Mouse (Mus musculus) limb, embryonic 14.5 days (tissue): Measurements from ENCODE around the gene Ikbkg. TPM values are rescaled to one million over a fixed set of nuclear protein-coding genes. Genes with fewer than 3 reads are reported as not detected.
"Not testable (repeated sequence)": the region's sequence is repeated elsewhere in the genome, so short reads cannot be mapped to it uniquely, and the experiment has no call there.

ENCODE experiments used
- ATAC-seq: fragments of 200-750 bp; cut with Nextera tagmentation; 2 replicates; pipeline ENCODE4 v1.8.0; 2017; ENCODE audit warnings: low read depth, moderate number of reproducible peaks, moderate TSS enrichment; ENCODE audit not compliant: low FRiP score
- DNase-seq: peaks from one replicate; pipeline ENCODE4 v3.0.0-alpha.2; 2015; ENCODE audit warnings: low spot score
- H3K27ac ChIP-seq: fragments of 300-500 bp; sonication (generic); replicated peaks from 2 replicates; pipeline ENCODE4 v1.5.1; 2014; ENCODE audit warnings: low read depth, mild to moderate bottlenecking, low read length, moderate library complexity, mixed read lengths
- H3K27me3 ChIP-seq: fragments of 300-500 bp; sonication (generic); 2 replicates; pipeline ENCODE4 v1.6.1; 2014; ENCODE audit warnings: low read length, mixed read lengths; ENCODE audit not compliant: control insufficient read depth, insufficient read depth
- H3K36me3 ChIP-seq: fragments of 300-500 bp; sonication (generic); 2 replicates; pipeline ENCODE4 v1.6.1; 2014; ENCODE audit warnings: mild to moderate bottlenecking, low read length, moderate library complexity, mixed read lengths; ENCODE audit not compliant: control insufficient read depth, insufficient read depth
- H3K4me1 ChIP-seq: fragments of 300-500 bp; sonication (generic); 2 replicates; pipeline ENCODE4 v1.6.1; 2014; ENCODE audit warnings: antibody characterized with exemption, low read length, mixed read lengths; ENCODE audit not compliant: control insufficient read depth, insufficient read depth
- H3K4me2 ChIP-seq: fragments of 300-500 bp; sonication (generic); replicated peaks from 2 replicates; pipeline ENCODE4 v1.6.1; 2014; ENCODE audit warnings: low read depth, mild to moderate bottlenecking, low read length, moderate library complexity; ENCODE audit not compliant: severe bottlenecking
- H3K4me3 ChIP-seq: fragments of 300-500 bp; sonication (generic); replicated peaks from 2 replicates; pipeline ENCODE4 v1.5.1; 2014; ENCODE audit warnings: low read length
- H3K9ac ChIP-seq: fragments of 300-500 bp; sonication (generic); 2 replicates; pipeline ENCODE4 v1.6.1; 2014; ENCODE audit warnings: mild to moderate bottlenecking, low read depth, low read length, moderate library complexity; ENCODE audit not compliant: severe bottlenecking
- H3K9me3 ChIP-seq: fragments of 300-500 bp; sonication (generic); 2 replicates; pipeline ENCODE4 v1.6.1; 2016; ENCODE audit warnings: low read length; ENCODE audit not compliant: control insufficient read depth
- POLR2A ChIP-seq: fragments of 200-500 bp; IDR thresholded peaks from 2 replicates; pipeline ENCODE4 v1.8.0; 2012; ENCODE audit warnings: inconsistent platforms, mild to moderate bottlenecking, moderate library complexity, borderline replicate concordance; ENCODE audit not compliant: insufficient read depth, insufficient read length; ENCODE audit errors: extremely low read depth
- WGBS: fragments of 180-500 bp; shearing (Covaris S2); extraction: QIAGEN DNeasy Blood & Tissue Kit; methylation state at CpG from one replicate; pipeline ENCODE4 v1.1.7; 2014; 5-methylcytosine and 5-hydroxymethylcytosine counted together
- polyA plus RNA-seq, 2 experiments: library from polyadenylated mRNA; depleted of rRNA in 1 of 2; stranded (reverse) in 1 of 2; unstranded in 1 of 2; fragments of >200 nt; fragmentation: Nextera tagmentation in 1 of 2; extraction: Ambion mirVana in 1 of 2; gene quantifications; 2 replicates each; pipeline versions ENCODE4 v1.2.1 to v1.2.3; 2012 to 2014

Gene Ikbkg
- polyA plus RNA-seq (2012; rRNA removed) (13.7 and 17.4 TPM in 2 replicates), polyA plus RNA-seq (2014; fragmentation: Nextera tagmentation; extraction: Ambion mirVana) (23.9 and 25.6 TPM in 2 replicates)

DNA sequence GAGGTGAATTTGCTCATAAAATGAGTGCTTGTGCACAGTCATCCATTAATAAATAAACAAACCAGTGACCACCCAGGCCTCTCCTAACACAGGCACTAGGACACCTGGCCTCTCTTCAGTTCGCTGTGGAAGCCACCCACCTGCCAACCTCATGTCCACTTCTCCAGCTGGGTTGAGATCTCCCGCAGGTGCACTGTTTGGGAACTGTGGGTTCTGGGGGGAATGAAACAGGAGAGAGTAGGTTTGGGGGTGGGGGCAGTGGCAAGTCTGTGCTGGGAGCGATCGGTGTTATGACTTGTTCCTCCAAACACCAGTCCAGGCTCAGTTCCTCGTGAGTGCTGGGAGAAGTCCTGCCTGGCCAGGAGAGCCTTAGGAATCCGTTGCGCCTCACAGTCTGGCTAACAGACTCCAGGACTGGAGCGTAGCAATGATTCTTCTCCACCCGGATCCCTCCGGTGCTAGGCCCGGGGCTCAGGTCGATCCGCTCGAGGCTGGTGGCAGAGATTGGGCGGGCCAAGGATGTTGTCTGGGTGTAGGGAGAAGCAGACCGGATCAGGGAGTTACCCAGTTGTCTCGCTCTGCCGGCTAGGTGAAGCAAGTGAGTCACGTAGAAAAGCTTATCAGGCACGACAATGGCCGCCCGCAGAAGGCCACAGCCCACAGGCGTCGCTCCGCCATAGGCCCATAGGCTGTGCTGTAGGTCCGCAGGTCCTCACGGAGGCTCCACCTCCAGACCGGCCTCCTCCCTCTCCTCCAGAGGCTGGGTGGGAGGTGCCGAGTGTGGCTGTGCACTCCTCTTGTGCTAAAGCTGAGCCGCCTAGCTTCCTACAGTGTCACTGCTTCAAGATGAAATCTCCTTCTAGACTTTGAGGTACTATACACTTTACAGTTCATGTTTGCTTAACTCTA lies at the start of gene Ikbkg, which contains the start of gene Fam3a:
Gene Ikbkg (plus strand): TSS at position 756 of the 909 bp plus-strand sequence.
Gene Fam3a (minus strand): TSS at position 738 of the 909 bp plus-strand sequence.
- 17% methylated on average over 29 of the region's 30 CpGs for whole genome bisulfite sequencing
- peak within 1 kb of the TSS; percentile 83 for H3K27ac ChIP-seq

DNA sequence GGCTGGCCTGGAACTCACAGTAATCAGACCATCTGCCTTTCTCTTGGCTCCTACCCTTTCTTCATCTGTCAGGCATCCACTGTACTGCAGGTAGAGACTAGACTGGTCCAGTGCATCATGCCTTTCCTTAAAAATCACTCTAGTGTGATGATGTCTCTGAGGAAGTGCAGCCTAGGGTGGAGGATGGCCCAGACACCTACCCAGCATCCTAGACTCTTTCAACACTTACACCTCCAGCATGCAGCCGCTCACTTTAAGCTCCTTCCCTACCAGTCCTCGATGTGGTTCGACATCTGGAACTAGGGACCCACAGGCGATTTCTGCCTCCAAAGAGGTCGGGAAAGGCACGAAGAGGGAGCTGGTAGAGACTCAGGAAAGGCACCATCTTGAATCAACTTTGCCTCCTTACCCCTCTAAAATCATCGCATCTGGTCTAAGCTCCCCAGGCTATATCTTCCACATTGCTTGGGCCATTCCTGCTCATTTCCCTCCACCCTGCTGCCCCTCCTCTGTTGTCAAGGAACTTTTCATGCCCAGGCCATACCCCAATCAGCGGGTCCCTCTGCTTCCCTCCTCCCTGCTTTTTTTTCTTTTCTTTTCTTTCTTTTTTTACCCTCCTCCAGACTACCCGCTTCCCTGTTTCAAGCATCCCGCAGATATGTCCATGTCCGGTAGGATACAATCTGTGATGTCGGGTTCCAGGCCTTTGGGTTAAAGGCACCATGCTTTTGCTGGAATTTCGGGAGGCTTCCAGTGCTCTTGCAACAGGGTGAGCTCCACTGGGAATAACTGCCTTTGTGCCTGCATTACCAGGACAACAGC lies 40.2 kb upstream of the Ikbkg start:
- H3K4me2 ChIP-seq: peak overlapping the region; percentile 49
- DNase-seq (no peak), ATAC-seq (peak; percentile 53)
- no peak overlapping the region for H3K27ac ChIP-seq
- TF ChIP-seq POLR2A: no peak
- H3K36me3 ChIP-seq: no peaks in the 10 kb centered on the region
- no peaks in the 10 kb centered on the region for H3K9me3 ChIP-seq
- H3K4me1 ChIP-seq: 0 out of 2 replicates have a peak, but pooled peaks cover 3% of the 10 kb centered on the region
- H3K27me3 ChIP-seq: no peaks in the 10 kb centered on the region
- H3K9ac ChIP-seq: peak overlapping the region; percentile 56
- 26% methylated on average over 13 of the region's 13 CpGs for WGBS
- peak overlapping the region; percentile 47 for H3K4me3 ChIP-seq

More for the DNA sequence above, at the start of gene Ikbkg, which contains the start of gene Fam3a:
- DNase-seq (peak; percentile 85), ATAC-seq (peak; percentile 100)
- Histone ChIP-seq H3K9me3 (no peaks in the 10 kb centered on the region), H3K36me3 (peaks cover 1% of the 10 kb centered on the region; the same call in 1 of the 2 replicates), H3K4me1 (no peaks in the 10 kb centered on the region; the same call in 1 of the 2 replicates), H3K27me3 (no peaks in the 10 kb centered on the region), H3K4me3 (peak within 1 kb of the TSS; percentile 52), H3K4me2 (peak within 1 kb of the TSS; percentile 54), H3K9ac (peak within 1 kb of the TSS; percentile 82)
- TF ChIP-seq POLR2A: peak; percentile 36; the same call in 1 of the 2 replicates

DNA sequence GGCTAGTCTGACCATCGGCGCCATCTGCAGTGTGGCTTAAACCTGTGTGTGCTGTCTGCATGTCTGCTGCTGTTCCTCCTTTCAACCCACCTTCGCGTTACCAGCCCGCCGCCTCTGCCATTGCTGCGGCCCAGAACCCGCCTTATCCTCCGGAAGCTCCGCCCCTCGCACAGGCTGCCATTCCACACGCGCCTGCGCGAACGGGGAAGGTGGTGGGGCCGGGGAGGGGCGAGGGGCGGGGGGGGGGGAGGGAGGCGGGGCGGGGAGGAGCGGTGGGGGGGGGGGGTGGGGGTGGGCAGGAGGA lies 39.7 kb upstream of the Ikbkg start, which contains the start of gene Lage3:
Gene Lage3 (minus strand): TSS at position 152 of the 304 bp plus-strand sequence.
- Histone ChIP-seq H3K9ac (peak within 1 kb of the TSS; percentile 56), H3K4me2 (peak within 1 kb of the TSS; percentile 49), H3K36me3 (no peaks in the 10 kb centered on the region), H3K4me3 (peak within 1 kb of the TSS; percentile 47), H3K27me3 (no peaks in the 10 kb centered on the region), H3K9me3 (no peaks in the 10 kb centered on the region), H3K4me1 (0 out of 2 replicates have a peak, but pooled peaks cover 3% of the 10 kb centered on the region), H3K27ac (no peak within 1 kb of the TSS)
- DNase-seq: peak; percentile 55
- WGBS: 28% methylated on average over 13 of the region's 22 CpGs
- ATAC-seq: peak; percentile 83
- TF ChIP-seq POLR2A: 0 out of 2 replicates have a peak, but pooled peaks have one; percentile 34

DNA sequence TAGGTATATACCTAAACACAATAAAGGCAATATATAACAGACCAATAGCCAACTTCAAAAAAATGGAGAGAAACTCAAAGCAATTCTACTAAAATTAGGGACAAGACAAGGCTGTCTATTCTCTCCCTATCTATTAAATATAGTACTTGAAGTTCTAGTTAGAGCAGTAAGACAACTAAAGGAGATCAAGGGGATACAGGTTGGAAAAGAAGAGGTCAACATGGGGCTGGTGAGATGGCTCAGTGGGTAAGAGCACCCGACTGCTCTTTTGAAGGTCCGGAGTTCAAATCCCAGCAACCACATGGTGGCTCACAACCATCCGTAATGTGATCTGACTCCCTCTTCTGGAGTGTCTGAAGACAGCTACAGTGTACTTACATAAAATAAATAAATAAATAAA lies 36.0 kb upstream of the Ikbkg start:
- not testable (repeated sequence) for DNase-seq, H3K4me1 ChIP-seq, H3K27ac ChIP-seq, ATAC-seq, H3K36me3 ChIP-seq, H3K9ac ChIP-seq, H3K4me3 ChIP-seq, H3K9me3 ChIP-seq, H3K27me3 ChIP-seq, H3K4me2 ChIP-seq
- WGBS: 87% methylated on average over 2 of the region's 3 CpGs

DNA sequence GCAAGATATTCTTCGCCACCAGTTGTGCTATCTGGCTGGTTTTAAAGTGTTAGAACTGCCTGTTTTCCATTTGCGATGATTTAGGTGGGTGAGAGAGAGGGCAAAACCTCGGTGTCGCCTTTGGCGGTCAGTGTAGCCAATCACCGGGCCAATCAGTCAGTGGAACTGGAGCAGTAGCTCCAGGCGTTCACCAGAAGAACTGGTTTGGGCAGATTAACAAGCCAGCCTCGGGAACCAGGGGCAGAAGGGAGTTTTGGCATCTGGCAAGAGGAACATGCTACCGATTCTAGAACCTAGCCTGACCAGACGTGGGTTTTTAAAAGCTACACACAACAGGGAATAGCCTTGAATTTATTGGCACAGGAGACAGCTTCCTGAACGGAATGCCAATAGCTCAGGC lies 33.9 kb upstream of the Ikbkg start:
- Histone ChIP-seq H3K27me3 (no peaks in the 10 kb centered on the region), H3K4me3 (no peak overlapping the region), H3K9me3 (no peaks in the 10 kb centered on the region), H3K9ac (no peak overlapping the region), H3K27ac (no peak overlapping the region), H3K36me3 (no peaks in the 10 kb centered on the region), H3K4me1 (no peaks in the 10 kb centered on the region), H3K4me2 (no peak overlapping the region)
- ATAC-seq (no peak), DNase-seq (no peak)
- TF ChIP-seq POLR2A: no peak
- WGBS: 32% methylated on average over 11 of the region's 11 CpGs
